Mouse (Mus musculus): ENCODE measurements around the gene Arhgap8. TPM values are rescaled to one million over a fixed set of nuclear protein-coding genes. Genes with fewer than 3 reads are reported as not detected.

The Arhgap8 gene
- total and polyA plus RNA-seq, 3 experiments = not detected

DNA sequence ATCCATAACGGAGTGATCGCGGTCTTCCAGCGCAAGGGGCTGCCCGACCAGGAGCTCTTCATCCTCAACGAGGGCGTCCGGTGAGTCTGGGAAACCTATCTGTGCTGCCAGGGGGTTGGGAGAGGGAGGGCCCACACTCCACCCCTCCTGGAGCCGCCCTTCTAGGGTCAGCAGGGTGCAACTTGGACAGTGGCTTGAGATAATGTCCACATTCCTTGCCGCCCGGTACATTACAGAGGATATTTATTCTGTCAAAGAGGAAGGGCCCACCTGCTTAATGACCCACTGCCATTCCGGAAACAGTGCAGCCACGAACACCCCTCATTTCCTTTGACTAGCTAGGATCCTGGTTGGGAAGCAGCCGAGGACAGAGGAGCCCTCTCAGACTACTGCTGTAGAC lies 31.9 kb upstream of the Arhgap8 start:
- Histone ChIP-seq H3K4me1 (ENCODE audit: control insufficient read depth in 1 of 2, insufficient read depth in 2 of 2, low read length in 2 of 2) (no peaks in the 10 kb centered on the region), H3K27me3 (ENCODE audit: control insufficient read depth in 1 of 2, insufficient read depth in 2 of 2, low read length in 2 of 2) (no peaks in the 10 kb centered on the region), H3K79me2 (ENCODE audit: control insufficient read depth, insufficient read depth, low read length, poor library complexity) (no peaks in the 10 kb centered on the region), H3K36me3 (ENCODE audit: control insufficient read depth in 1 of 2, insufficient read depth in 2 of 2, low read length in 2 of 2) (no peaks in the 10 kb centered on the region), H3K4me3 (ENCODE audit: control insufficient read depth in 1 of 2, insufficient read depth in 1 of 2, low read depth in 2 of 2, low read length in 2 of 2) (no peak overlapping the region), H3K9me3 (replicated peaks; ENCODE audit: insufficient read depth, low read length) (no peaks in the 10 kb centered on the region), H3K27ac (ENCODE audit: control insufficient read depth, low read depth, low read length) (no peak overlapping the region), H3K9ac (ENCODE audit: control insufficient read depth, low read depth, low read length, poor library complexity, severe bottlenecking) (no peak overlapping the region)
- no peak for DNase-seq (ENCODE audit: low read depth, low spot score)
- TF ChIP-seq GABPA (IDR thresholded peaks at IDR 0.05; ENCODE audit: low read depth, low read length) = no peak

- no peak overlapping the region for H3K4me3 ChIP-seq (ENCODE audit: control insufficient read depth in 1 of 2, insufficient read depth in 1 of 2, low read depth in 2 of 2, low read length in 2 of 2)
- no peak for TF ChIP-seq GATA1 (IDR thresholded peaks at IDR 0.05; ENCODE audit: low read depth, low read length)
- TF ChIP-seq MAFK (IDR thresholded peaks at IDR 0.05; ENCODE audit: borderline replicate concordance, low read depth, low read length) = no peak
- TF ChIP-seq NELFE (IDR thresholded peaks at IDR 0.05; ENCODE audit: low read depth, low read length) = no peak
- TF ChIP-seq POLR2AphosphoS2 (IDR thresholded peaks at IDR 0.05; ENCODE audit: low read length) = no peak
- TF ChIP-seq POLR2A (IDR thresholded peaks at IDR 0.05; ENCODE audit: control insufficient read depth in 1 of 2, insufficient read depth in 1 of 2, low read depth in 1 of 2, low read length in 2 of 2, poor library complexity in 1 of 2) = no peak
- TF ChIP-seq TBP (IDR thresholded peaks at IDR 0.05; ENCODE audit: low read depth, low read length) = no peak
- TF ChIP-seq ETS1 (IDR thresholded peaks at IDR 0.05; ENCODE audit: low read depth, low read length) = no peak
- no peak for TF ChIP-seq RCOR1 (IDR thresholded peaks at IDR 0.05; ENCODE audit: low read depth, low read length)
- no peaks in the 10 kb centered on the region for H3K79me2 ChIP-seq (ENCODE audit: control insufficient read depth, insufficient read depth, low read length, poor library complexity)
- no peaks in the 10 kb centered on the region for H3K36me3 ChIP-seq (ENCODE audit: control insufficient read depth in 1 of 2, insufficient read depth in 2 of 2, low read length in 2 of 2)
- no peak for DNase-seq (ENCODE audit: low read depth, low spot score)
- no peak overlapping the region for H3K27ac ChIP-seq (ENCODE audit: control insufficient read depth, low read depth, low read length)
- no peaks in the 10 kb centered on the region for H3K9me3 ChIP-seq (replicated peaks; ENCODE audit: insufficient read depth, low read length)
- H3K27me3 ChIP-seq (ENCODE audit: control insufficient read depth in 1 of 2, insufficient read depth in 2 of 2, low read length in 2 of 2) = no peaks in the 10 kb centered on the region
- H3K4me1 ChIP-seq (ENCODE audit: control insufficient read depth in 1 of 2, insufficient read depth in 2 of 2, low read length in 2 of 2) = no peaks in the 10 kb centered on the region
- no peak overlapping the region for H3K9ac ChIP-seq (ENCODE audit: control insufficient read depth, low read depth, low read length, poor library complexity, severe bottlenecking)
Measured at GRCm38 (mm10) chr15:84689356-84689755, 30.5 kb upstream of the Arhgap8 start.

DNA sequence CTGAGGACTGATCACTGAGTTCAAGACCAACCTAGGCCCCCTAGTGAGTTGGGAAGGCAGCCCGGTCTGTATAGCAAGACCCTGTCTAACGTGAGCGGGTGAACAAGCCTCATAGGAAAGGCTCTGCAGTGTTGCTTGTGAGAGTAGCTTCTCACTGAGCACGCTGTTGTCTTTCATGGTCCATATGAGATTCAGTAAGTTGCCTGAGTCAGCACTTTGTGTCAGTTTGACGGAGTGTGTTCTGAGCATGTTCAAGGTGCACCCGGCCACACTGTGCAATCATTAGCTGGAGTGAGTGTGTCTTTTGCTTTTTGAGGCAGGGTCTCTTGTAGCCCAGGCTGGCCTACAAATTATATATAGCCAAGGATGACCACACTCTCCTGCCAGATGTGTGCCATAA lies 28.3 kb upstream of the Arhgap8 start:
- no peak overlapping the region for H3K4me3 ChIP-seq (ENCODE audit: control insufficient read depth in 1 of 2, insufficient read depth in 1 of 2, low read depth in 2 of 2, low read length in 2 of 2)
- no peaks in the 10 kb centered on the region for H3K4me1 ChIP-seq (ENCODE audit: control insufficient read depth in 1 of 2, insufficient read depth in 2 of 2, low read length in 2 of 2)
- H3K27me3 ChIP-seq (ENCODE audit: control insufficient read depth in 1 of 2, insufficient read depth in 2 of 2, low read length in 2 of 2) = no peaks in the 10 kb centered on the region
- H3K79me2 ChIP-seq (ENCODE audit: control insufficient read depth, insufficient read depth, low read length, poor library complexity) = no peaks in the 10 kb centered on the region
- H3K27ac ChIP-seq (ENCODE audit: control insufficient read depth, low read depth, low read length) = no peak overlapping the region
- no peak overlapping the region for H3K9ac ChIP-seq (ENCODE audit: control insufficient read depth, low read depth, low read length, poor library complexity, severe bottlenecking)
- H3K9me3 ChIP-seq (replicated peaks; ENCODE audit: insufficient read depth, low read length) = no peaks in the 10 kb centered on the region
- H3K36me3 ChIP-seq (ENCODE audit: control insufficient read depth in 1 of 2, insufficient read depth in 2 of 2, low read length in 2 of 2) = no peaks in the 10 kb centered on the region
- DNase-seq (ENCODE audit: low read depth, low spot score) = no peak
- TF ChIP-seq E2F4 (IDR thresholded peaks at IDR 0.05; ENCODE audit: borderline replicate concordance, low read depth, low read length) = no peak
- no peak for TF ChIP-seq NRF1 (IDR thresholded peaks at IDR 0.05; ENCODE audit: insufficient read depth, low read depth, low read length, poor library complexity, severe bottlenecking)
- no peak for TF ChIP-seq GABPA (IDR thresholded peaks at IDR 0.05; ENCODE audit: low read depth, low read length)
- TF ChIP-seq ELF1 (IDR thresholded peaks at IDR 0.05; ENCODE audit: low read depth, low read length) = no peak
- no peak for TF ChIP-seq ZMIZ1 (IDR thresholded peaks at IDR 0.05; ENCODE audit: low read depth, low read length)

Measured in MEL (cell line).